Mouse (Mus musculus): ENCODE data around the gene Zbtb7a. TPM values are rescaled to one million over a fixed set of nuclear protein-coding genes. Genes with fewer than 3 reads are reported as not detected.

Gene Zbtb7a
- total RNA-seq, 2 experiments from 2014 or later = 120 to 133 TPM

GRCm38 (mm10) chr10:81138131-81138782 lies 3.2 kb downstream of the Zbtb7a start:
- no peak for DNase-seq (ENCODE audit: low spot score in 2 of 2)

DNA sequence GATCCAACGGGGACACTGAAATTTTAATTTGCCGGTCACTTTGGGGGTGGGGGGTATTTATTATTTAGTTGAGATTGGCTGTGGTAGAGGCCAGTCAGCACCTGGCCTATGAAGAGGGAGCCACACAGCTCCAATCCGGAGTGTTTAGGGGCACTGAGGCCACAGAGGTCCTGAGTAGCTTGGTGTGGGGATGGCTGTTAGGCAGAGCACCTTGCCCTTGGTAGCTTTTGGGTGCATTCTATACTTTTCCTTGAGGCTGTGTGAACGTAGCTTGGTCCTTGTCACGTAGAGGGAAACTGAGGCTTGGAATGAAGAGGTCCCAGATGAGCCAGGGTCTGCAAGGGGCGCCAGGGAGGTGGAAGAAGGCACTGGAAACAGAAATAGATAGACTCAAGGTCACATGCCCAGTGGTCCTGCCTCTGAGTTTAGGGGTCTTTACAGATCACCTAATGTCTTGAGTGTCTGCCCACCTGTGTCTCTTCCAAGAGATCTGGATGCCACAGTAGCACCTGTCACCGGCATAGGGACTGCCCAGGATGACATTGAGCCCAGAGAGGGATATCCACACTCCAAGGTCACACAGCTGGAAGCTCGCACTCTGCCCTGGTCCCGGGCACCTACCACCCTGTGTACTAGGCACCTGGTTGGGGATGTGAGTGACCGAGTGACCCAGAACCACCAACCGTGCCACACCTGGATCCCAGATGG lies 4.0 kb downstream of the Zbtb7a start:
- intact Hi-C loops (cut with DNase I) = no loop called here
- DNase-seq (ENCODE audit: low spot score in 2 of 2) = no peak

More at GRCm38 (mm10) chr10:81138131-81138782, 3.2 kb downstream of the Zbtb7a start:
- intact Hi-C loops (cut with DNase I) = no loop called here

DNA sequence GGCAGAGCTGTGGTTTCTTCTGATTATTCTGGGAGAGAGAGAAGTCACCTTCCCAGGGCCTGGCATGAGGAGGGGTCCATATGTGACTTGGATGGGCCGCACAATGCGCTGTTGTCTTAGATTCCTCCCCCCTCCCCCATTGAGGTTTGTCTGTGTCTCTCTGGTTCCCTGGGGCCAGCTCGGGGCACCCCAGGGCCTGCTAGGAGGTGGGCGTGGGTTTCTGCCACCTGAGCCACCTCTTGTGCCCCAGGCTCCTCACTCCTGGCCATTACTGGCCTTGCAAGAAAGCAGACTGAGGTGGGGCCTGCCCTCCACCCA lies 4.5 kb downstream of the Zbtb7a start:
- DNase-seq (ENCODE audit: low spot score in 2 of 2) = no peak
- intact Hi-C loops (cut with DNase I) = no loop called here

GRCm38 (mm10) chr10:81140005-81140404 lies 5.0 kb downstream of the Zbtb7a start:
- no peak for DNase-seq (ENCODE audit: low spot score in 2 of 2)
- intact Hi-C loops (cut with DNase I) = loop anchor here (5.0 kb wide), 1 partner anchor 37 kb away; the partner anchor contains the start of gene Eef2

- DNase-seq (ENCODE audit: low spot score in 2 of 2) = no peak
- intact Hi-C loops (cut with DNase I) = loop anchor here (5.0 kb wide), 1 partner anchor 36 kb away; the partner anchor contains the start of gene Eef2
These were observed 5.9 kb downstream of the Zbtb7a start for GRCm38 (mm10) chr10:81140717-81141454.

DNA sequence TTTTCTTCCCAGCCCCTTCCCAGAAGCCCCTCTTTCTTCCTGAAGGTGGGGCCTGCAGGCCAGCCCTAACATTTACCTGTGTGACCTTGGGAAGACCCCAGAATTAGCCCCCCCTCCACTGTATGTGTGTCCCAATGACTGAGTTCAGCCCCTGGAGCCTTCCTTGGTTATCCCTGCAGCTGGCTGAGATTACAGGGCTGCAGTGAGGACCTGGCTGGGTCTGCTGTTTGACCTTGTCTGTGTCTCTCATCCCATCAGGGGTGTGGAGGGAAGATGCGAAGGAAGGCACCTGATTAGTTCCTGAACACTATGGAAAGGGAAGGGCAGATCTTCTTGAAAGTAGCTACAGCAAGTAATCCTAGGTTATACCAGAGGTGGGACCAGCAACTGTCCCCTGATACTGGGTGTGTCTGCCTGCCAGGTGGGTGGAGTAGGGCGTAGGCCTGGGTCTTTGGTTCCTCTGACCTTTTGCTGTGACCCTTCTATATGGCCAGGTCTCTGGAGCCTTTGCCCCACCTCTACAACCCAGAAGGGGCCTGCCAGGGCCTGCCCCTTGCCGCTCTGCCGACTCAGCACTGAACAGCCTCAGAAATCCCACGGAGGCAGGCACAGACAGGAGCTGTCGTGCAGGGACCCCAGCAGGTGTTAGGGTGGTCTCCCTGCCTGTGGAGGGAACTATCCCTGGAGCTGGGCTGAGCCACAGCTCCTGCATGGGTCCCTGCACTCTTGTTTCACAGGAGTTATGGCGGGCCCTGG lies 6.6 kb downstream of the Zbtb7a start:
- no peak for DNase-seq (ENCODE audit: low spot score in 2 of 2)
- intact Hi-C loops (cut with DNase I) = loop anchor here (5.0 kb wide), 1 partner anchor 36 kb away; the partner anchor contains the start of gene Eef2

GRCm38 (mm10) chr10:81142551-81142981 lies 7.5 kb downstream of the Zbtb7a start:
- intact Hi-C loops (cut with DNase I) = loop anchor here (5.0 kb wide), 1 partner anchor 35 kb away; the partner anchor contains the start of gene Eef2
- no peak for DNase-seq (ENCODE audit: low spot score in 2 of 2)

DNA sequence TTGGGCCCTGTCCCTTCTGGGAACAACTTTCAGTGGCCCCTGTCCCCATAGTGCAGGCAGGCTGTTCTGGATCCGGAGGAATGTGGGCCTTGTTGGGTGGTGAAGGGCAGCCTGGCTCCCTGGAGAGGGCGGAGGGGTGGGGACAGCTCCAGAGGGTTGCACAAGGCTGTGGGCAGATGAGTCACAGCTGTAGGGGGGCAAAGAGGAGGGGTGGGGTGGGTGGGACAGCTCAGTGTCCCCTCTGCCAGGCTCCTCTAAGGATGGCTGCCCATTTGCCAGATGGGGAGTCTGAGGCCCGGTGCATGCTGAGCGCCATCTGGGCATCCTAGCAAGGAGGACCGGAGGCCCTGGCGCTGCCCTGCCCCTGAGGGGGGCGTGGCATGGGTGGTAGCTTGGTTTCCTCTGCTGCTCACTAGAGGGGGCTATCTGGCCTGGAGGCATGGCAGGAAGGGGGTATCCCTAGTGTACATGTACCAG lies 8.2 kb downstream of the Zbtb7a start:
- intact Hi-C loops (cut with DNase I) = loop anchor here (5.0 kb wide), 1 partner anchor 34 kb away; the partner anchor contains the start of gene Eef2
- DNase-seq (ENCODE audit: low spot score in 2 of 2) = no peak

GRCm38 (mm10) chr10:81143845-81144437 lies 8.9 kb downstream of the Zbtb7a start:
- intact Hi-C loops (cut with DNase I) = loop anchor here (5.0 kb wide), 1 partner anchor 33 kb away; the partner anchor contains the start of gene Eef2
- DNase-seq (ENCODE audit: low spot score in 2 of 2) = no peak

DNA sequence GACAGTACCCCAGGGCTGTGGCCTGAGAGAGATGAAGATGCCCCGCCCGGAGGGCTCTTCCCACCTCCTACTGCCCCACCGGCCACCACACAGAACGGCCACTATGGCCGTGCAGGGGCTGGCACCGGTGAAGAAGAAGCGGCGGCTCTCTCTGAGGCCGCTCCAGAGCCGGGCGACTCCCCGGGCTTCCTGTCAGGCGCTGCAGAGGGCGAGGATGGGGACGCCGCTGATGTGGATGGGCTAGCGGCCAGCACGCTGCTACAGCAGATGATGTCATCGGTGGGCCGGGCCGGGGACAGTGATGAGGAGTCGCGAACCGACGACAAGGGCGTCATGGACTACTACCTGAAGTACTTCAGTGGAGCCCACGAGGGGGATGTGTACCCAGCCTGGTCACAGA lies 9.6 kb downstream of the Zbtb7a start:
- DNase-seq (ENCODE audit: low spot score in 2 of 2) = no peak
- intact Hi-C loops (cut with DNase I) = loop anchor here (5.0 kb wide), 1 partner anchor 33 kb away; the partner anchor contains the start of gene Eef2

DNA sequence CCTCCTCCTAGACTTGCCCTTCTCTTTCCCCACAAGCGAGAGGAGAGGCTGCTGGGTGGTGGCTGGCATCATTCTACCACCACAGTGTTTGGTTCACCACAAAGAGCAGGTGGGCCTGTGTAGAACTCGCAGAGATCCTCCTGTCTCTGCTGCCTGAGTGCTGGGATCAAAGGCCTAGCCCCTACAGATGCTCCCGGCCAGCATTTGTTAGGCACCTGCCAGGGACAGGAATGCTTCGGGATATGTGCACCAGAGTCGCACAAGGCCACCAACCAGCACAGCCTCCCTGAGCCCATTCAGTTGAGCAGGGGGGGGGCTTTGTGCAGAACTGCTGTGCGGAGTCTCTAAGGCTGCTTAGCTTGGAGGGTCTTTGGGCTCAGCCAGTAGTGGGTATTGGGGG lies 10.3 kb downstream of the Zbtb7a start:
- DNase-seq (ENCODE audit: low spot score in 2 of 2) = no peak
- intact Hi-C loops (cut with DNase I) = no loop called here

- intact Hi-C loops (cut with DNase I) = no loop called here
- DNase-seq (ENCODE audit: low spot score in 2 of 2) = no peak
These were observed 10.8 kb downstream of the Zbtb7a start for GRCm38 (mm10) chr10:81145778-81146177.

DNA sequence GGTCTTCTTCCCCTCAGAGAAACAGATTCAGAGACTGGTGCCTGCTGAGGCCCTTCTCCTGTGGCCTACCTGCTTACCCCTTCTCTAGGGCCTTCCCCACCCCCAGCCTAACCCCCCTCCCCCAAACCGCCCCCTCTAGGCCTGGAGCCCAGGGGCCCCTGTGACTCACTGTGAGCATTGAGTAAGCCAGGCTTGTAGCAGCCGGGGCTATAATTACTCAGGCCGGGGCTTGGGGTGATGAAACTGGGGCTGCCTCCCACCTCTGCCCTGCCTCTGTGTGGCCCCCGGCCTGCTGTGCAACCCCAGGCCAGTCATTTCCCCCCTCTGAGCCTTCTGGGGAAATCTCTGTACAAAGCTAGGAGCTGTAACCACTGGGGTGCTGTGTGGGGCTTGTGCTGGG lies 11.3 kb downstream of the Zbtb7a start:
- DNase-seq (ENCODE audit: low spot score in 2 of 2) = no peak
- intact Hi-C loops (cut with DNase I) = no loop called here

DNA sequence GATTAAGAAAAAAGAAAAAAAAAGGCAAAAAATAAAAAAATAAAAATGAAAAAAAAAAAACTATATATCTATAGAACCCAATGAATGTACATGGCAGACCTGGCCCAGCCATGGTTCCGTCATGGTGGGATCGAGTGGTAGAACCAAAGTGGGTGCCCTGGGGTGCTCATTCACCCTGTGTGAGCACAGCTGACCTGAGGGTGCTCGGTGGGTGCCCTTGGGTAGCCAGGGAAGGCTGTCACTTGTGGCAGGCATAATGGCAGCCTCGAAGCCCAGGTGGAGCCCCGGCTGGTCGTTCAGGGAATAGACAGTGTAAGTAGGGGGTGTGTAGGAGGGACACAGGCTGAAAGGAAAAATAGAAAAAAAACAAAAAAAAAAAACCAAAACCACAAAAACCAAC lies 16.2 kb downstream of the Zbtb7a start:
- no peak for DNase-seq (ENCODE audit: low spot score in 2 of 2)
- intact Hi-C loops (cut with DNase I) = no loop called here

- no peak for DNase-seq (ENCODE audit: low spot score in 2 of 2)
- intact Hi-C loops (cut with DNase I) = no loop called here
These were observed 17.6 kb downstream of the Zbtb7a start for GRCm38 (mm10) chr10:81152609-81153008.

GRCm38 (mm10) chr10:81154313-81154712 lies 19.3 kb downstream of the Zbtb7a start:
- intact Hi-C loops (cut with DNase I) = no loop called here
- DNase-seq (ENCODE audit: low spot score in 2 of 2) = no peak

DNA sequence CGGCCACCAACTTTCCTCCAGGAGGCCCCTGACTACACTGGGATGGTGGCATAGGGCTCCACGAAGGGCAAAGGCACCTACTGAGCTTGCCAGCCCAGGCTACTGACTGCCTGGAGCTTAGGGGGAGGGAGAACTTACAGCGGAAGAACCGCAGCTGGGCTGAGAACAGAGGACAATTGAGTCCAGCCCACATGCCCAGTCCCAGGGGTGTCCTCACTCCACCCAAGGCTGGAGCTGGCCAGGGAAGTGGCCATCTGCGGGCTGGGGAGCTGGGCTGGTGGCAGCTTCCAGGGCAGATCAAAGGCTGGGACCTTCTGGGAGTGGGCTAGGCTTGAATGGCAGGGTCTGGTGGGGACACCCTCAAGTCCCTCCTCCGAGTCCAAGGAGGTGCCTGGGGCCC lies 19.7 kb downstream of the Zbtb7a start:
- intact Hi-C loops (cut with DNase I) = no loop called here

DNA sequence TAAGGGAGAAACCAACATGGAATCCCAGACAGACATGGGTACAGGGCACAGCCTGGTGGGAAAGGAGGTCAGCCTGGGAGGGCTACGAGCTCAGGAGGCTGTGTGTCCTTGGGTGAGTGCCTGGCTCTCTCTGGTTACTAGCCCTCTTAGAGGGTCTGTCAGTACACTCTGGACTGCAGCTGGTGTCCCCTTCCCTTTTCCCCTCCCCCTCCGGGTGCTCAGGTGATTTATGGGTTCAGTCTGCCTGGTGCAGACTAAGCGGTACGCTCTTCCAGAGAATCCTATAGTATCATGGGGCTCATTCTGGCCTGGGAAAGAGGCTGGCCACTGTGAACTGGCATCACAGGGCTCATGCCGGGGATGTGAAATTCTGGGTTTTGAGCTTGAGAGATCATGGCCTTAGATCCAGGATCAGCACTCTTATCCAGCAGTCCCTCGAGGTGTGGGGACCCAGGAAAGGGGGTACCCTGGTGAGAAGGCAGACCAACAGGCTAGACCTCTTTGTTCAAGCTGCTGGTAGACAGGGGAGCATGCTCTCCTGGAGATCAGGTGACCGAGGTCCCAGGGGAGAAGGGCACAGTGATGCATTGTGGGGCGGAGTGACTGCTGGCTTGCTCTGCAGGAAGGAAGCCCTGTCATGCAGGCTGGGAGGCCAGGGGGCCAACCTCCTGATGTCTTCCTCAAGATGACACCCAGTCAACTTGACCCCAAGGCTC lies 26.7 kb downstream of the Zbtb7a start:
- no peak for DNase-seq (ENCODE audit: low spot score in 2 of 2)
- intact Hi-C loops (cut with DNase I) = no loop called here

More for the DNA sequence above, 19.7 kb downstream of the Zbtb7a start:
- DNase-seq (ENCODE audit: low spot score in 2 of 2) = no peak

DNA sequence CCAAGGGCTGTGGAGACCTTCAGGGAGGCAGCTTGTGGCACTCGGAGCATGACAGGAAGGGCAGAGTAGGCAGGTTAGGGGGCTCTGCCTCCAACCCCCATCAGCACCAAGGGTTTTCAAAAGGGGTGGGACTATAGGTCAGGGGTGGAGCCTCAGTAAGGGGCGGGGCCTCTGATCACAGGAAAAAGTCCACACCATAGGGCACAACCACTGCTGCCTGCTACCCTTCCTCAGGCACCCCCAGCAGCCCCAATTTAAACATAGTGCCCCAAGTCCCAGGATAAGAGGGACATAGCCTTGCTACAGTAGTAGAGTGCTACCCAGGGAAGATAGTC lies 27.3 kb downstream of the Zbtb7a start:
- intact Hi-C loops (cut with DNase I) = no loop called here
- no peak for DNase-seq (ENCODE audit: low spot score in 2 of 2)
